Mouse (Mus musculus) ES-Bruce4 (cell line): Measurements from ENCODE around the gene Slc7a6.

ENCODE experiments used
- CTCF ChIP-seq: IDR thresholded peaks from one replicate; pipeline ENCODE4 v1.8.1; 2011; ENCODE audit warnings: low read depth, low read length
- EP300 ChIP-seq: IDR thresholded peaks from 2 replicates; pipeline ENCODE4 v1.6.1; 2011; ENCODE audit warnings: low read depth, low read length; ENCODE audit not compliant: insufficient read depth
- POLR2A ChIP-seq: IDR thresholded peaks from one replicate; pipeline ENCODE4 v1.8.1; 2011; ENCODE audit warnings: low read length; ENCODE audit not compliant: insufficient read depth

- no peak for TF ChIP-seq CTCF
- no peak for TF ChIP-seq POLR2A
- no peak for TF ChIP-seq EP300
Observed at GRCm38 (mm10) chr8:106169934-106170480, 1.4 kb downstream of the Slc7a6 start.
